Mouse (Mus musculus) ES-E14 (cell line): ENCODE results near the gene Rmdn2. TPM values are rescaled to one million over a fixed set of nuclear protein-coding genes. Genes with fewer than 3 reads are reported as not detected.

ENCODE experiments used
- DNase-seq: peaks from one replicate; pipeline ENCODE4 v3.0.0-alpha.2; 2013; ENCODE audit warnings: low read depth, low spot score
- H3K27ac ChIP-seq: 2 replicates; pipeline ENCODE4 v1.5.1; 2012; ENCODE audit warnings: low read depth, mild to moderate bottlenecking, low read length, moderate library complexity, mixed read lengths; ENCODE audit not compliant: poor library complexity, insufficient read depth, severe bottlenecking
- H3K36me3 ChIP-seq: 2 replicates; pipeline ENCODE4 v1.6.1; 2012; ENCODE audit warnings: mild to moderate bottlenecking, low read length, moderate library complexity, mixed read lengths; ENCODE audit not compliant: control insufficient read depth, poor library complexity, insufficient read depth, severe bottlenecking
- H3K4me1 ChIP-seq, 2 experiments: fragments of 150-350 bp in 1 of 2; sonication (generic) in 1 of 2; 2 replicates each; pipeline ENCODE4 v1.6.1; 2012; ENCODE audit warnings: low read length in 2 of 2, mild to moderate bottlenecking in 1 of 2, mixed read lengths in 1 of 2; ENCODE audit not compliant: control insufficient read depth in 2 of 2, insufficient read depth in 2 of 2, poor library complexity in 1 of 2
- H3K4me3 ChIP-seq, 2 experiments: fragments of 150-350 bp in 1 of 2; sonication (generic) in 1 of 2; 2 replicates each; pipeline ENCODE4 v1.5.1; 2012; ENCODE audit warnings: low read length in 2 of 2, low read depth in 1 of 2, mild to moderate bottlenecking in 1 of 2, mixed read lengths in 1 of 2; ENCODE audit not compliant: insufficient read depth in 1 of 2, poor library complexity in 1 of 2, severe bottlenecking in 1 of 2
- H3K9ac ChIP-seq: 2 replicates; pipeline ENCODE4 v1.6.1; 2012; ENCODE audit warnings: low read depth, mild to moderate bottlenecking, low read length, mixed read lengths; ENCODE audit not compliant: poor library complexity, insufficient read depth, severe bottlenecking
- H3K9me3 ChIP-seq: fragments of 150-350 bp; sonication (generic); 2 replicates; pipeline ENCODE4 v1.6.1; 2012; ENCODE audit warnings: low read depth, mild to moderate bottlenecking, low read length; ENCODE audit not compliant: control insufficient read depth, insufficient read depth
- CHD2 ChIP-seq: IDR thresholded peaks from 2 replicates; pipeline ENCODE4 v1.6.1; 2014; ENCODE audit warnings: mild to moderate bottlenecking, low read depth, low read length, inconsistent platforms
- HCFC1 ChIP-seq: IDR thresholded peaks from 2 replicates; pipeline ENCODE4 v1.6.1; 2012; ENCODE audit warnings: low read length, inconsistent platforms, borderline replicate concordance; ENCODE audit not compliant: insufficient read depth
- MAFK ChIP-seq: IDR thresholded peaks from 2 replicates; pipeline ENCODE4 v1.6.1; 2014; ENCODE audit warnings: mild to moderate bottlenecking, low read depth, low read length, inconsistent platforms; ENCODE audit not compliant: insufficient read depth
- ZC3H11A ChIP-seq: IDR thresholded peaks from 2 replicates; pipeline ENCODE4 v1.6.1; 2012; ENCODE audit warnings: low read depth, mild to moderate bottlenecking, inconsistent platforms, low read length, borderline replicate concordance
- ZNF384 ChIP-seq: IDR thresholded peaks from 2 replicates; pipeline ENCODE4 v1.6.1; 2012; ENCODE audit warnings: low read depth, low read length, inconsistent platforms
- in situ Hi-C, 2 experiments: fragments of 600-800 bp; cut with MboI; formaldehyde crosslinking; loops; one replicate each; pipeline ENCODE4 v1.15.1; 2025; ENCODE audit warnings: low sequenced_read_pairs in 2 of 2, inconsistent platforms in 1 of 2; ENCODE audit not compliant: unreplicated experiment in 2 of 2
- total RNA-seq: library from RNA; depleted of rRNA; stranded (reverse); fragments of 300-350 nt; gene quantifications from 2 replicates; pipeline ENCODE4 v1.2.3, GENCODE M21; 2012

Gene Rmdn2
- total RNA-seq, 1 experiment: 11.3 TPM

DNA sequence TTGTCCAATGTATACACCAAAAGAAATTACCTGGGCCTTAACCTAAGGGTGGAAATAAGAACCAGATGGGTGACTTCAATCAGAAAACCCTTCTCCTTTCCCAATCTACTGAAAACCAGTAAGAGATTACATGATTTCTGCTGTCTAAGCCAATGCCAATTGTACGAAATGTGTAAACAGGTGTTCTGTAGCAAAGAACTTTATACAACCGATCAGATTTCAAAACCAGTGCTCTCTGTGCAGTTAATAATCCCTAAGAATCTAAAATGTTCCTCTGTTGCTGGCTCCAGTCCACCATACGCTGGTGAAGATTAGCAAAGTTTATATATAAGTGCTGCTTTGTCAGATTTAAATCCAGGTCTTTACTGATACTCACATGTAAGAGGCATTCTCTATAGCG, 15.7 kb upstream of the Rmdn2 start:
- no peak for DNase-seq

DNA sequence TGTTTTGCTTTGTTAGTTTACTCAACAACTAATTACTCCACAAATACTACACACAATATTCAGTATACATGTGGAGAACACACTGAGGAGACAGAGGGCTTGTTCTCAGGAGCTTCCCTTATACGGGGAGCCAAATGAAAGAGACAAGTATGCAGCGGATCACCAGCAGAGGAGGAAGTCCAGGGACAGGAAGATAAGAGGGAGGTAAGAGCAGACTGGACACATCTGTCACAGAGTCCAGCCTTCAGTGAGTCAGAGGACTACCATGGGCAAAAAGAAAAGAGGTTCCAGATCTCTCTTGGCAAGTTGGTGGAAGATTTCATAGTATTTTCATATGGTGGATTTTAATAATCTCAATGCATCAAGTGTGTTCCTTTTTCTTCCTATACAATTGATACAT, 13.5 kb upstream of the Rmdn2 start:
- no peak for DNase-seq
- Histone ChIP-seq H3K9me3 (no peaks in the 10 kb centered on the region), H3K4me1 (no peaks in the 10 kb centered on the region), H3K9ac (no peak overlapping the region), H3K4me3 (no peak overlapping the region), H3K36me3 (no peaks in the 10 kb centered on the region), H3K27ac (no peak overlapping the region)
- TF ChIP-seq CHD2 (no peak), ZNF384 (no peak), HCFC1 (no peak), ZC3H11A (no peak), MAFK (no peak)
- in situ Hi-C loops: no loop called here

More for the DNA sequence above, 15.7 kb upstream of the Rmdn2 start:
- TF ChIP-seq CHD2 (no peak), ZNF384 (no peak), ZC3H11A (no peak), HCFC1 (no peak), MAFK (no peak)
- no peaks in the 10 kb centered on the region for H3K9me3 ChIP-seq
- in situ Hi-C loops: no loop called here
- H3K4me1 ChIP-seq: no peaks in the 10 kb centered on the region
- H3K27ac ChIP-seq: no peak overlapping the region
- no peak overlapping the region for H3K4me3 ChIP-seq
- H3K36me3 ChIP-seq: no peaks in the 10 kb centered on the region
- H3K9ac ChIP-seq: no peak overlapping the region

DNA sequence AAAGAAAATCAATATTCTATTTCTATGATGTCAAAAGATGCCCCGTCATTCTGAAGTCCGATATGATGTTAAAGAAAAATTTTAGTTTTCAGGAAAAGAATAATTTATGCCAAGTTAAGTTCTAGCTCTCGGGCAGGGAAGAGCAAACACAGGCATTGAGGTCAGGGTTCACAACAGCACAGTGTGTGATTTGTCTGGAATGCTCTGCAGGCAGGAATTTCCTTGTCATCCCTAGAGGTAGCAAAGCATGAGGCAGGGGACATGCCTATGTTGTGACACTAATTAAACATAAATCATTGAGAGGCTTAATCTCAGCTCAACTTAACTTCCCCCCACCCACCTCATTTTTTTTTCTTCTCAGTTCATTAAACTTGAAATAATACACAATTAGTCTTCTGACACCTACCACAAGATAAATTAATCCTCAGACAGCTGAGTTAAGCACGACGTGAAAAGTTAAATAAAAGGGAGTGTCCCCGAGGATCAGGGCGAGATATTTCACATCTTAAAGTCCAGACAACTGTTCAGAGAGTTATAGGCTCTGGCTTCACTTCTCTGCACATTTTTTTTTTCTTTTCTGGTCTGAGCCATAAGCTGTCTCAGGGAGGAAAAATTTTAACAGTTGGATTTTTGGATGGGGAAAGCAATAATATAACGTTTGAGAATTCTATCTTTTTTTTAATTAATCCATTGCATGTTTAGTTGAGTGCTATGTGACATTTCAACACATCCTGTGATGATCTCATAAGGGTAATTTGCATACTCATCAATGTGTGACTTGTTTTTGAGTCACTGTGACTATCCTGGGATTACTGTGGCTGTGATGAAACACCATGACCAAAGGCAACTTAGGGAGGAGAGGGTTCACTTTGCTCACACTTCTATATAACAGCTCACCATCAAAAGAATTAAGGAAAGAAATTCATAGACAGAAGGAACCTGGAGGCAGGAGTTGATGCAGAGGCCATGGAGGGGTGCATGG, 12.8 kb upstream of the Rmdn2 start:
- DNase-seq: no peak
- in situ Hi-C loops: no loop called here
- no peak for TF ChIP-seq CHD2
- TF ChIP-seq ZNF384: no peak
- TF ChIP-seq MAFK: no peak
- TF ChIP-seq ZC3H11A: no peak
- Histone ChIP-seq H3K36me3 (no peaks in the 10 kb centered on the region), H3K9ac (no peak overlapping the region), H3K9me3 (no peaks in the 10 kb centered on the region), H3K4me3 (no peak overlapping the region), H3K27ac (no peak overlapping the region), H3K4me1 (no peaks in the 10 kb centered on the region)

DNA sequence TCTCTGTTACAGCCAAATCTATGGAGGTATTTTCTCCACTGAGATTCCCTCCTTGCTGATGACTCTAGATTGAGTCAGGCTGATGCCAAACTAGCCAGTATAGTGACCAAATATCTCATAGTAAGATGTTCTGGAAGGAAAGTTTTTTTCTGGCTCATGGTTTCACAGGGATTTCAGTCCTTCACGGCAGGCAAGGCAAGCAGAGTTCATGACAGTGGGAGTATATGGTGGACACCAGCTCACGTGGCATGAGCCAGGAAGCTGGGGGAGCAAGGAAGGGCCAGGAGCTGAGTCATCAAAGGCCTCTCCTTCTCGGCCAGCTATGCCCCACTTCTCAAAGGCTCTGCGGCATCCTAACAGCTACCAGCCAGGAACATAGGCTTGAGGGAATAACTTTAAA, 11.6 kb upstream of the Rmdn2 start:
- Histone ChIP-seq H3K9me3 (no peaks in the 10 kb centered on the region), H3K27ac (no peak overlapping the region), H3K36me3 (no peaks in the 10 kb centered on the region), H3K4me1 (no peaks in the 10 kb centered on the region), H3K9ac (no peak overlapping the region), H3K4me3 (no peak overlapping the region)
- TF ChIP-seq ZC3H11A (no peak), HCFC1 (no peak), MAFK (no peak), CHD2 (no peak), ZNF384 (no peak)
- DNase-seq: no peak
- in situ Hi-C loops: no loop called here

DNA sequence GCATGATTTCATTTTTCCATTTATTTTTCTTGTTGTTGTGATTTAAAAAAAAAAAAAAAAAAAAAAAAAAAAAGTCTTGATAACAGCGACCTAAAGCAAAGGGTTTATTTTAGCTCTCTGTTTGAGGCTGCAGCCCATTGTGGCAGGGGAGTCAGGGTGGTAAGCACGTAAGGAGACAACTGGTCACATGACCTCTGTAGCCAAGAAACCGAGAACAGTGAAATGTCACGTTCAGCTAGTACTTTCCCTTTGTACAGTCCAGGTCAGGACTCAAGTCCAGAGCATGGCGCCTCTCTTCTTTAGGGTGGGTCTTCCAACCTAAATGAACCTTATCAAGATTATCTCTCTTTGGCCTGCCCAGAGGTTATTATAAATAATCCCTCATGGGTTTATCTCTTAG, 9.3 kb upstream of the Rmdn2 start:
- DNase-seq: no peak
- Histone ChIP-seq H3K4me1 (no peaks in the 10 kb centered on the region), H3K9ac (no peak overlapping the region), H3K27ac (no peak overlapping the region), H3K36me3 (no peaks in the 10 kb centered on the region), H3K9me3 (no peaks in the 10 kb centered on the region), H3K4me3 (no peak overlapping the region)
- in situ Hi-C loops: no loop called here
- TF ChIP-seq ZNF384: no peak
- no peak for TF ChIP-seq ZC3H11A
- no peak for TF ChIP-seq CHD2
